Mouse (Mus musculus): ENCODE measurements around the gene Aldh16a1.
"Not testable (repeated sequence)": the region's sequence is repeated elsewhere in the genome, so short reads cannot be mapped to it uniquely, and the experiment has no call there.

The Aldh16a1 gene

GRCm38 (mm10) chr7:45110089-45110488 lies 44.3 kb downstream of the Aldh16a1 start:
- DNase-seq: not testable (repeated sequence)

DNA sequence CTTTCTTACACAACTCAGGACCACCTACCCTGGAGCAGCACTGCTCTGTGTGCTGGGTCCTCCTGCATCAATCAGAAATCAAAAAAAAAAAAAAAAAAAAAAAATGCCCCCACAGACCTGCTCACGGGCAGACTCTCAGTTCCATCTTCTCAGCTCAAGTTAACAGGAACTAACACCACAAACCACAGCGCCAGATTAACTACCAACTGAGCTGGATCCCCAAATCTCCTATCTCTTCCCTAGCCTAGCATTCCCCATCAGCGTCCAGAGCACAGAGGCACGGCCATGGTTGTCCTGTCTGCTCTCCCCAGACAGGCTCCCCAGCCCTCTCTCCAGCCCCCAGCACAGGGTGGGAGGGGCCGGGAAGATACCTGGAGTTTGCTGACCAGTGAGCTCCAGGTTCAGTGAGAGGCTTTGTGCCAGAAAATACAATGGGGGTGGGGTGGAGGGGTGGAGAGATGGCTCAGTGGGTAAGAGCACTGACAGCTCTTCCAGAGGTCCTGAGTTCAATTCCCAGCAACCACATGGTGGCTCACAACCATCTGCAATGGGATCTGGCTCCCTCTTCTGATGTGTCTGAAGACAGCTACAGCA lies 47.2 kb downstream of the Aldh16a1 start:
- DNase-seq: no peak

- no peak for DNase-seq
Measured at GRCm38 (mm10) chr7:45106441-45106840, 47.9 kb downstream of the Aldh16a1 start.

GRCm38 (mm10) chr7:45105491-45105890 lies 48.9 kb downstream of the Aldh16a1 start:
- DNase-seq: no peak

DNA sequence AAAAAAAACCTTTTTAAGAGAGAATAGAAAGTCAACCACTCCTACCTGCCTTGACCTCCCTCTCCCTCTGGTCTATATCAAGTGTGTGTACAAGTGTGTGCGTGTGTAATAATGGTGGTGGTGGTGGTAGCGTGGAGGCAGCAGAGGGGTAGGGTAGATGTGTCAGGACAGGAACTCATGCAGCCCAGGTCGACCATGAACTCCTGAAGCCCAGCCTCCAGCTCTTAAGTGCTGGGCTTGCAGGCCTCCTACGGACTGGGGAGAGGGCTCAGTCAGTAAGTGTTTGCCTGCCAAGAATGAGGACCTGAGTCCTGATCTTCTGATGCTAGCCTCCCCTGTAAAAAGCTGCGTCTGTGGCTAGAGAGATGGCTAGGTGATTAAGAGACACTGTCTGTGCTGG lies 49.4 kb downstream of the Aldh16a1 start:
- peak; percentile 90 for DNase-seq

- peak; percentile 100 for DNase-seq
Measured at GRCm38 (mm10) chr7:45103652-45104180, 50.7 kb downstream of the Aldh16a1 start, which contains the start of gene Fcgrt. Gene Fcgrt, minus strand, starts transcription at chr7:45103851.

DNA sequence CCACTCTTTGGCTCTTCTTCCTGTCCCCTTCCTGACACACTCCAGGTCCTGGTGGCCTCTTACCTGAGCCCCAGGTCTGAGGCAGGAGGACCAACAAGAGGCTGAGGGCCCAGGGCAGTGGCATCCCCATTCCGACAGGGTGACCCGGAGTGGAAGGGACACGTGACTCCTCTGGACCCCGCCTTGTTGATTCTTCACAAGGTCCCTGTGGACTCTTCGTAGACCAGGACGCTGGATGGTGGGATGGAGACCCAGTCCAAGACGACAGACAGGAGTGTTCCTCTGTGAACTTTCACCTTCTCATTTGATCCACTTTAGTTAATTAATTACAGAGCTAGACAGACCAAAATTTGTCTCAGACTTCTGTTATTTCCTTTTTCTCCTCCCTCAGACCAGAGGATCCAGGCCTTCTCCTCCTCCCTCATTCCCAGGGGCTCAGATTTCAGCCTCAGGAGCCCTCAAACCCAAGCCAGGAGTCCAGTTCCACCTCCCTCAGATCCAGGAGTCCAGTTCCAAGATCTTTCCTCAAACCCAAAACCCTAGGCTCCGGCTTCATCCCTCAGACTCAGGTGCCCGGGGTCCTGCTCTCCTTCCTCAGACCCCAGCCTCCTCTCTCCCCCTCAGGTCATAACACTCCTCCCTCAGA lies 51.3 kb downstream of the Aldh16a1 start:
- DNase-seq: peak; percentile 98

DNA sequence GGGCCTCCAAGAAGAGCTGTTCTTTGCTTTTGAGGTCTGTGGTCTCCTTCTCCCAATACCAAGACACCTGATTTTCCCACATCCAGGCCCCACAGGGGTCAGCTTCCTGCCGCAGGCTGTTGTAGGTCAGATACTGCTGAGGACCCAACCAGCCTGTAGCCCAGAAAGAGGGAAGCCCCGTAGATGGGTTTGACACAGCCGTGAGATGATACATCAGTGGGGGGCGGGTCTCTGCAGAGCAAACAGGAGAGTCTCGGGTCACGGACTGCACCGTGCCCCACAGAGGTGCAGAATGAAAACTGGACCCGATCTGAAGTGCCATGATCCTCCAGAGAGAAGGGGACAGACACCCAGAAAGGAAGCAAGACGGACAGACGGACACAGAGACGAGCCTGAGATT lies 51.9 kb downstream of the Aldh16a1 start:
- peak; percentile 94 for DNase-seq

- DNase-seq: no peak
Measured at GRCm38 (mm10) chr7:45100046-45100445, 54.3 kb downstream of the Aldh16a1 start.

- DNase-seq: peak; percentile 87
Measured at GRCm38 (mm10) chr7:45098541-45099240, 55.7 kb downstream of the Aldh16a1 start.

DNA sequence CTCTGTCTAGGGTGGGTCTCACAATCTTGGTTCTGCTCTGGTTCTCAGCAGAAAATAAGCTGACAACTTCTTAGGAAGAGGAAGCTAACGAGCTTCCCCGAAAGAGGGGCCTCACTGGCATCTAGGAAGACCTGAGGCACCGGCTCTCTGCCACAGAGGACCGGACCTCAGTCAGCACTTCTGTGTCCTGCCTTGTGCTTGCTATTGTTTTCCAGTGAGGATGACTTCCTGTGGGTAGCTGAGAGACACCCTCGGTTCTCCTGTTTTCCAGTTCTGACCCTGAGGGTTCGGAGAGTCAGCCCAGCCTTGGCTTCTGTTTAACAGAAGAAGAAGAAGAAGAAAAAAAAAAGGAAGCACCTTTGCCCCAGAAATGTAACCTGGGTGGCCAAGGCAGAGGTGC lies 56.9 kb downstream of the Aldh16a1 start:
- peak; percentile 98 for DNase-seq

DNA sequence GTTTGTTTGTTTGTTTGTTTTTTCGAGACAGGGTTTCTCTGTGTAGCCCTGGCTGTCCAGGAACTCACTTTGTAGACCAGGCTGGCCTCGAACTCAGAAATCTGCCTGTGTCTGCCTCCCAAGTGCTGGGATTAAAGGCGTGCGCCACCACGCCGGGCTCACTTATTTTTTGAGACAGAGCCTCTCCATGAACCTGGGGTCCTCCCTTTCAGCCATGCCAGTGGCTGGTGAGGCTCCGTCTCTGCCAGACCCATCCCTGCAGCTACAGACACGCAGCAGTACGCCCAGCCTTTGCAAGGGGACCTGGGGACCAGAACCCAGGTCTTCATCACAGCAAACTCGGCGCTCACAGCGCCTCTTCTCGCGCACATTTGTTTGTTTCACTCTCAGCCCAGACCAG lies 58.4 kb downstream of the Aldh16a1 start:
- DNase-seq: peak; percentile 90

DNA sequence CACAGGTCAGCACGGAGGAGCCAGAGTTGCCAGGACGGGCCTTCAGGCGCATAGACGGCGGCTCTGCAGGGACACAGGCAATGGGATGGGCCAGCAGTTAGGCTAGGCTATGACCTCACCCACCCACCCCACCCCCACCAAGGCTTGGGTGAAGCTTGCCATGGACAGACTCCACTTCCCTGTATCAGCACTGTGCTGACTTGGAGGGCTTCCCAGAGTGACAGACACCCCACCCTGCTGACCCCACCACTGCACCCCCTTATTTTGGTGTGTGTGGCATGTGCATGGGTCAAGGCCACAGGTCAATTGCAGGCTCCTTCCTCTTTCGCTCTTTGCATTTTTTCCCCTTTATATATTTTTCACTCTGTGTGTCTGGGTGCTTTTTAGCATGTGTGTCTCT lies 59.0 kb downstream of the Aldh16a1 start:
- peak; percentile 98 for DNase-seq

- no peak for DNase-seq
Measured at GRCm38 (mm10) chr7:45094121-45094520, 60.3 kb downstream of the Aldh16a1 start.

- DNase-seq: peak; percentile 92
Measured at GRCm38 (mm10) chr7:45093516-45093905, 60.9 kb downstream of the Aldh16a1 start.

DNA sequence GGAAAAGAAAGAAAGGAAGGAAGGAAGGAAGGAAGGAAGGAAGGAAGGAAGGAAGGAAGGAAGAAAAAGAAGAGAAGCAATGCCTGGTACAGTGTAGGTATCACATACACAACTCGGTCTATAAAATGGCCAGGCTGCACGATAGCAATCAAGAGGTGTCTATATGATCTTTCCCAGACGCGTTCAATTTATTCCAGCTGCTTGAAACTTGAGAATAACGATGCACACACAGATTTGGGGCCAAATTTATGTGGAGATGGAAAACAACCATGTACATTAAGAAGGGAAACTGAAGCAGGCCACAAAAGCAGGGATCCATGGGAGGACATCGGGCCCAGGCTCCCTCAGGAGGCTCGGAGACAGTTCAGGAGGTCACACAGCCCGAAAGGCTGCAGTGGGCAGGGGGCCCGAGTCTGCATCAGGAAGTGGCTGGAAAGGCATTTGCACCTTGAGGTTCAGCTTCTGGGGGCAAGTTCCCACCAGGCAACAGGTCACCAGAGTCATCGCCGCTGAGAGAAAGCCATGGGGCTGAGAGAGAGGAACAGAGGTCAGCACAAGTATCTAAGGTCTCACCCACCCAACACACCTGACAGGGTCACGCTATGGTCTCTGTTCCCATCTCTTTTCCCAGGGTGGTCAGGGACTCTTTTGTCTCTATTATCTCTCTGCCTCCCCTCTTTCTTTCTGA lies 61.4 kb downstream of the Aldh16a1 start:
- peak; percentile 90 for DNase-seq

DNA sequence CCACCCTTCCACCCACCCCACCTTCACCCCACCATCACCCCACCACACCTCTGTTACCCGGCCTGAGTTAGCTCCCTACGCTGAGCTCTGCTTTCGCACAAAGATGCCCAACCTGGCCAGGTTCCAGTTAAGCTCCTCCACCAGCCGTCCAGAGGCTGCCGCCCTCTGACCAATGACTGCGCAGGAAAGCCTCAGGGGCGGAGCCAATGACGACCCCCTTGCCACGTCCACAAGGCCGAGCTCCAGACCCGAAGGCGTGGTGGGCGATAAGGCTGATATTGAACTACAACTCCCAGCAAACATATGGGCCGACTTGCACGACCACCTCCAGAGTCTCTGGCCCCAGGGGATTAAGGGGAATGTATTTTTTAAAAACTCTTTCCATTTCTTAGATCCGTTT lies 62.3 kb downstream of the Aldh16a1 start, which contains the start of gene Rcn3:
Gene Rcn3, minus strand, starts transcription at position 174 of the 400 bp plus-strand sequence.
- DNase-seq: peak; percentile 99

DNA sequence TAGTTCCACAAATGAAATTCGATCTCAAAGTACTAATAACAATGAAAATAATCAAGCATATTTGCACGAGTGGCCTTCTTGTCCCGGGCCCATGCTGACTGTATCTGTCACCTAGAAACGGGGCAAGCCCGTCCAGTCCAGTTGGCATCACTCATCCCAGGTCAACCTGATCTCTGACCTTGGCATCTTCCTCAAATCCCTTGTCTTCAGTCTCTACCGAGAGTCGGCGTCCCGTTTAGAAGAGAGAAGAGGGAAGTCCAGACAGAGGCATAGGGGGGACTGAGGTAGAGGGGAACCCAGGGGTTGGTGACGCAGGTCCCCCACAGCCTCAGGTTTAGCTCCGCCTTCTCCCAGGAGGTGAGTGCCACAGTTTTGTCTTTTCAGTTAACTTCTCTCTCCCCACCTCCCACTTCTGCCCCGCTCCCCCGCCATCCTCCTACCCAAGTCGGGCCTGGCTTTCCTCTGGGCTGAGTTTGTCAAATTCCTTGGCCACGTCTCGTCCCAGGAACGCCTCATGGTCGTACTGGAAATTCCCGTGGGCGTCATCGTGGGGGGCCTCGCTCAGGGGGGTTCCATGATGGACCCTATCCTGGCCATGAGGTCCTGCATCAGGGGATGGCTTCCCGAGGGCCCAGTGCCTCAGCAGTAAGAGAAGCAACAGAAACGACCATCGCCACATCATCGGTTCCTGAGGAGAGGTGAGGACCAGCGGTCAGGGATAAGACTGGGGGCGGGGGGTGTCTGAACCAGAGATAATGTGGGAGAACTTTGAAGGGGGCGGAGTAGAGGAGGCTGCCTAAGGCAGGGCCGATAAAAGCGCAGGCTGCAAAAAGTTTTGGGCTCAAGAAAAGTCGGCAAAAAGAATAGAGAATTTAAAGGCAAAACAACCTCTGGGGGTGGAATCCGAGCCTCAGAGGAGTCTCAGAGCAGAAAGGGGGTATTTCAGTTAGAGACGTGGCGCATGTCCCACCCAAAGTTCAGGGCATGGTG lies 63.1 kb downstream of the Aldh16a1 start:
- DNase-seq: peak; percentile 94

Measured in heart, adult 11 months (tissue).